Mouse (Mus musculus) megakaryocyte, embryonic 14.5 days (primary cell): ENCODE measurements around the gene Hus1b.

ENCODE experiments used
- FLI1 ChIP-seq: IDR thresholded peaks from 2 replicates; pipeline ENCODE4 v1.6.1; 2012; ENCODE audit warnings: low read length, inconsistent platforms, mixed read lengths
- GATA1 ChIP-seq: IDR thresholded peaks from 3 replicates; pipeline ENCODE4 v1.6.1; 2012; ENCODE audit warnings: mixed read lengths, low read length, inconsistent platforms, borderline replicate concordance

DNA sequence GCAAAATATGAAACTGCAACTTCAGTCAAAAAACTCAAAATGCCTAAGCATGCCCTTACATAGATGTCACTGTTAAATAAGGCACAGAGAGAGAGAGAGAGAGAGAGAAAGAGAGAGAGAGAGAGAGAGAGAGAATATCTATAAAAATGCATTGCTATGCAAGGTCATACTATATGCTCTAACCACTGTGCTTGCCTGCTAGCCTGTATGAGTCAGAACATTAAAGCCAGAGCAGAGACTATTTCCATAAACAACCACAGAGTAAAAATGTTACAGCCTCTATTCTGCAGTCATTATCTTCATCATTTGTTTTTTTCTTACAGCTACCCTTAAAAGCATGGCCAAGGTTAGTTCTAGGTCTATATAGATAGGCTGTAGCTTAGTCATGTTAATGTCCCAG is 33.8 kb downstream of the Hus1b start:
- TF ChIP-seq GATA1 (no peak), FLI1 (no peak)
